Mouse (Mus musculus) bone marrow, adult 2 months (tissue): ENCODE measurements at regions not wholly inside any gene's neighbourhood (a gene's known extent, or its start where the extent isn't known, plus 50 kb on each side); places are given as distances from the start of the nearest gene placed in this dataset.
"Not testable (repeated sequence)": the region's sequence is repeated elsewhere in the genome, so short reads cannot be mapped to it uniquely, and the experiment has no call there.

Experiments used
- H3K27ac ChIP-seq: fragments of 200-500 bp; 2 replicates; pipeline ENCODE4 v1.5.1; 2012; ENCODE audit warnings: low read depth, mild to moderate bottlenecking, control low read depth, inconsistent platforms, low read length; ENCODE audit not compliant: control insufficient read depth, poor library complexity, insufficient read depth
- H3K4me1 ChIP-seq: fragments of 200-500 bp; 2 replicates; pipeline ENCODE4 v1.6.1; 2011; ENCODE audit warnings: low read length; ENCODE audit not compliant: control insufficient read depth, insufficient read depth
- H3K4me3 ChIP-seq: fragments of 200-500 bp; replicated peaks from 2 replicates; pipeline ENCODE3; 2011; ENCODE audit warnings: mild to moderate bottlenecking, low read depth, low read length, control low read depth; ENCODE audit not compliant: control insufficient read depth
- CTCF ChIP-seq: fragments of 200-500 bp; IDR thresholded peaks from 2 replicates; pipeline ENCODE4 v1.5.1; 2011; ENCODE audit warnings: low read length, control low read depth; ENCODE audit not compliant: control insufficient read depth, insufficient read depth
- POLR2A ChIP-seq: fragments of 200-500 bp; IDR thresholded peaks from 2 replicates; pipeline ENCODE4 v1.6.1; 2011; ENCODE audit warnings: low read depth, mild to moderate bottlenecking, control low read depth, low read length, borderline replicate concordance; ENCODE audit not compliant: control insufficient read depth
- WGBS: fragments of 180-500 bp; shearing (Covaris S2); methylation state at CpG from one replicate; pipeline ENCODE4 v1.1.7; 2018; 5-methylcytosine and 5-hydroxymethylcytosine counted together

DNA sequence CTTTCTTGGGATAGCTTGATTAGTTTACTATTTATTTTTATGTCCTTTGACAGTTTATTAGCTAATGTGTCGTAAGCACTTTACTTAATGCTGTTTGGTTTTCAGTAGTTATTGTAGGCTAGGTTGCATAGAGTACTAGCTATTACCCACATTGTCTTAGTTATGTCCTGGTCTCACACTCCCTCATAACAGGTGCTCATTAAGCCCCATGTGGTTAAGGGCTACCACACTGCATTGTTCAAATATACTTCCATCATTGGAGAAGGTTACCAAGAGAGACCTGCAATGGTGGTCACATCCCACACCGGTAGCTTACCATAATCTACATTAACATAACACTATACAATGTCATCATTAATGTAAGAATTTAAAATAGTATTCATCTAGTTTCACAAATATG is 153.3 kb downstream of the Lyplal1 start:
- H3K4me1 ChIP-seq: no peaks in the 10 kb centered on the region
- no peak overlapping the region for H3K4me3 ChIP-seq
- no peak overlapping the region for H3K27ac ChIP-seq
- WGBS: 79% methylated on average over 2 of the region's 2 CpGs
- no peak for TF ChIP-seq CTCF
- TF ChIP-seq POLR2A: no peak

DNA sequence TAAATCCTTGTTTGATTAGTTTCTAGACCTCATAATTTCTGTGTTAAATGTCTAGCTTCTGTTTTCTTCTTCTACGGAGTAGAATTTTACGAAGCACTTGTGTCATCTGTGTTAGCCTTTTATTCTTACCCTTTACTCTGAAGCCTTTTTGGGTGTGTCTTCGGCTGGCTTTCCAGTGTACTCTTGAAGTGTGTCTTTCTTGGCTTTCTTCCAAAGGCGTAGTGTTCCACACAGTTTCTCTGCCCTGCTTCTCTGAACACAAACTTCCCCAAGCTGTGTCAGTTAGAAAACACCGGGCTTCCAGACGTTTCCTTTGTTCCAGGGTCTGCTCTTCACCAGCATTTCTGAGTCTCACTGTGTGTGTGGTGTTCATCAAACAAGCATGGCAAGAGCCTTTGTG is 152.7 kb downstream of the Lyplal1 start:
- Histone ChIP-seq H3K4me3 (no peak overlapping the region), H3K4me1 (no peaks in the 10 kb centered on the region), H3K27ac (no peak overlapping the region)
- TF ChIP-seq CTCF (no peak), POLR2A (no peak)
- 68% methylated on average over 6 of the region's 6 CpGs for WGBS

DNA sequence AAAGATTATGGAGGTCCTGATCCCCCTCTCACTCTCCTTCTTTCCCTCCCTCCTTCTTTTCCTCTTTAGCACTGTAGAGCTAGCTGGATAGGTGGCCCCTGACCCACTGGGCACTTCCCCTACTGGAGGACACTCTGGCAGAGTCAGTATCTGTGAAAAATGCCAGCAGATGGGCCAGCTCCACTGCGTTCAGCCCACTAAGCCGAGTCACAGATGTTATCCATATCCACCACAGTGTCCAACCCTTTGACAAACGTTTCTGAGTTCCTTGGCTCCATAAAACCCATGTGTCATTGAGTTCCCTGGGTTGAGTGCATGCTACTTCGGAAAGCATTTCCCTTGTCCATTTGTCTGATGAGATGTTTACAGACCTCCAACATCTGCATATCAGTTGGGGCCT is 149.9 kb downstream of the Lyplal1 start:
- TF ChIP-seq POLR2A: no peak
- TF ChIP-seq CTCF: no peak
- H3K4me1 ChIP-seq: no peaks in the 10 kb centered on the region
- H3K27ac ChIP-seq: no peak overlapping the region
- H3K4me3 ChIP-seq: no peak overlapping the region
- 72% methylated on average over 4 of the region's 4 CpGs for WGBS

DNA sequence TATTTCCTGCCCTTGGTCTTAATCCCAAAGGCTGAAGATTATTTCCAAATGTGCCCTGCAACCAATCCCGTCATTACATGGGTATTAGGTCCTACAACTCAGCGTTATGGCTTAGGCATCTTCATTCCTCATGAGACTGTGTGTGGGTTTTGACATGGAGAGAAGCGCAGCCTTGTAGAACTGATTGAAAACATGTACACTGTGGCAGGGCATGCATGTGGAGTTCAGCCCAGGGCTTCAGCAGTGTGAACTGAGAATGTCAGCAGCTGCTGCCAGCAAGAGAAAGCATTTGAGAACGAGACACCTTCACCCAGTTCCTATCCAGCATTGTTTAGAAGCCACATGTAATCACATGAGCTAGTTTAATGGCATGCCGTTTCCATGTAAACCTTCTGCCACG is 149.3 kb downstream of the Lyplal1 start:
- 68% methylated on average over 6 of the region's 6 CpGs for WGBS
- H3K4me3 ChIP-seq: no peak overlapping the region
- no peak for TF ChIP-seq CTCF
- no peak for TF ChIP-seq POLR2A
- H3K27ac ChIP-seq: no peak overlapping the region
- no peaks in the 10 kb centered on the region for H3K4me1 ChIP-seq

DNA sequence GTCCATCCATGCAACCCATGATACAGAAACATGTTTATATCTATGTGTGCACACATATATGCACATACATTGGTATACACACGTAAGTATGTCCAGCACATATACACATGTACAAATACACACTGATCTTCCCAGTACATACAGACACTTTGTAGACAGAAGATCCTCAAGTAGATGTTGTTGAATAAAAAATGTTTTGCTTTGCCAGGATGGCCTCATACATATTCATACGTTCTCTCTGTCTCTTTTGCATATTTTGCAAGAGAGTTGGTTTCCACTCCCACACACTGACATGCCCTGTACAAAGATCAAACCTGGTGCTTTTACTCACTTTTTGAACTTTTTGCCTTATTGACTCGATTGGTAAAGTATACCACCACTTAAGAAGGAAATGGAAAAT is 148.5 kb downstream of the Lyplal1 start:
- no peak overlapping the region for H3K4me3 ChIP-seq
- no peak overlapping the region for H3K27ac ChIP-seq
- H3K4me1 ChIP-seq: no peaks in the 10 kb centered on the region
- 62% methylated on average over 3 of the region's 3 CpGs for WGBS
- TF ChIP-seq CTCF: no peak
- TF ChIP-seq POLR2A: no peak

DNA sequence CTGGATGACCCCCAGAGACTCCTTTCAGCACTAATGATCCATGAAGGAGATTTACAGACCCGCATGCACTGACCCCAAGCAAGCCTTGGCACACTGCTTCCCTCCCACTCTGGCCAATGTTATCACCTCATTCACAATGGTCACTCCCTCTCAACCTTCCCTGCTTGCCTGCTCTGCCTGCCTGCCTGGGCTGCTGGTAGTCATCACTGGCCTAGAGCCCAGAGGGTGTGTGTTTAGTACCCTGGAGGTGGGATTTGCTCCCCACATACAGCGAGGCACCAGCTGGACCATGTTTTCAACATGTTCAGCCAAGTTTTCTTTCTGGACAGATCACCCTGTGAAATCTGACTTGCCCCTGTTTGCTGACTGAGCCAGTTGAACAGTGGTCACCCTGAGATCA is 147.9 kb downstream of the Lyplal1 start:
- no peaks in the 10 kb centered on the region for H3K4me1 ChIP-seq
- H3K4me3 ChIP-seq: no peak overlapping the region
- no peak for TF ChIP-seq POLR2A
- TF ChIP-seq CTCF: no peak
- no peak overlapping the region for H3K27ac ChIP-seq
- WGBS: 56% methylated on average over 2 of the region's 2 CpGs

DNA sequence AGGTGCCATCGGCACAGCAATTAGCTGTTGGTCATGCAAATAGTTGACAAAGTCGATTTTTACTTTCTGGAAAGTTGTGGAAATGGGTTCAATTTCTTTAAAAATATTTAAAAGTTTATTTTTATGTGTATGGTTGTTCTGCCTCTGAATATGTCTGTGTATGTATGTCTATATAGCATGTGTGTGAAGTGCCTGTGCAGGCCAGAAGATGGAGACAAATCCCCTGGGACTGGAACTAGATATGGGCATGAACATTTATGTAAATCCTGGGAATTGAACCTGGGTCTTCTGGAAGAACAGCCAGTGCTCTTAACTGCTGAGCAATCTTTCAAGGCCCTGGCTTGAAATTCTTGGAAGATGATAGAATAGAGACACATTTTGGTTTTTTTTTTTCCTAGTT is 140.0 kb downstream of the Lyplal1 start:
- TF ChIP-seq POLR2A: no peak
- TF ChIP-seq CTCF: no peak
- 69% methylated on average over 2 of the region's 2 CpGs for WGBS
- H3K4me3 ChIP-seq: no peak overlapping the region
- H3K27ac ChIP-seq: no peak overlapping the region
- no peaks in the 10 kb centered on the region for H3K4me1 ChIP-seq

DNA sequence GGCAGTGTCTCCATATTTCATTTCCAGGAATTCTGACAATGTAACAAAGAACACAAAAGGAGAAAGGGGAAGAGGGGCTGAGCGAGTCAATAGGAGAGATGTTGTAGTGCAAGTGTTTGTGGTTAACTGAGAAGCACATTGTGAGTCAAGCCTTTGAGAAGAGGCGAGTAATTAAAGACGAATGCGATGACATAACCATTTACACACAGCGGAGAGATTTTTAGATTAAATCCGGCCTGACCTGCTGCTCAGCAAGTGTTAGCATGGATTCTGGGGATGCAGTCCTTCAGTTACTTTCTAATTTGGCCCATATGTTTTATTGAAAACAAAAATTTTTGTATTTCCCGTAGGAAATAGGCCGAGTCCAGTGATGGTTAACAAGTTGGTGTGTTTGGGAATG is 127.7 kb downstream of the Lyplal1 start:
- 78% methylated on average over 8 of the region's 8 CpGs for WGBS
- Histone ChIP-seq H3K27ac (no peak overlapping the region), H3K4me3 (no peak overlapping the region), H3K4me1 (no peaks in the 10 kb centered on the region)
- TF ChIP-seq CTCF: no peak
- no peak for TF ChIP-seq POLR2A

DNA sequence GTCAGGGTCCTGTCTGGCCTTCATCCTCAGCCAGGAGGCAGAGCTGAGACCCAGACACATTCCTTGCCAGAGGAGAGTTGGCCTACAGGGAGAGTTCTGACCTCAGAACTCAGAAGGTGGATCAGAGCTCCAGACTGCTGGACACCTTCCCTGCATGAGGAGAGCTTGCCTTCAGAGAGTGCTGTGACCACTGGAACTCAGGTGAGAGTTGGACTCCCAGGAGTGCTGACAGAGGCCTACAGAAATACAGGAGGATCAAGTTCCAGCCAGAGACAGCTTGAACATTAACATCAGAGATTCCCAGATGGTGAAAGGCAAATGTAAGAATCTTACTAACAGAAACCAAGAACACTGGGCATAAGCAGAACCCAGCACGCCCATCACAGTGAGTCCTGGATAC is 117.0 kb downstream of the Lyplal1 start:
- not testable (repeated sequence) for H3K4me3 ChIP-seq, H3K27ac ChIP-seq
- 78% methylated on average over 1 of the region's 1 CpGs for WGBS

DNA sequence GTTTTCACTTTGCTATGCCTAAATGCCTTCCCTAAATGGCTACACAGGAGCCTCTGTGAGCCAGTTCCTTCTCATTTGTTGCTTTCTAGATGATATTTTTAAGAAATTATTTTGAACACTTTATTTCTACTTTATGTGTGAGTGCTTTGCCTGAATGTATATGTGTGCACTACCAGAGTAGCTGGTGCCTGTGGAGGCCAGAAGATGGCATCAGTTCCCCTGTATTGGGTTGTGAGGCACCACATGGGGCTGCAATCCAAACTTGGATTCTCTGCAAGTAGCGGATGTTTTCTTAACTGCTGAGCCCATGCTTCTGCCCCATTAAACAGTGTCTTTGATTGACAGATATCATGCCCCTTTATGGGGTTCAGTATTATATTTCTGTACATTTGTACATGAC is 103.7 kb downstream of the Lyplal1 start:
- no peak overlapping the region for H3K4me3 ChIP-seq
- TF ChIP-seq CTCF (no peak), POLR2A (no peak)
- no peak overlapping the region for H3K27ac ChIP-seq
- WGBS: 78% methylated on average over 1 of the region's 1 CpGs
- H3K4me1 ChIP-seq: no peaks in the 10 kb centered on the region

More for the DNA sequence above, 117.0 kb downstream of the Lyplal1 start:
- H3K4me1 ChIP-seq: not testable (repeated sequence)

DNA sequence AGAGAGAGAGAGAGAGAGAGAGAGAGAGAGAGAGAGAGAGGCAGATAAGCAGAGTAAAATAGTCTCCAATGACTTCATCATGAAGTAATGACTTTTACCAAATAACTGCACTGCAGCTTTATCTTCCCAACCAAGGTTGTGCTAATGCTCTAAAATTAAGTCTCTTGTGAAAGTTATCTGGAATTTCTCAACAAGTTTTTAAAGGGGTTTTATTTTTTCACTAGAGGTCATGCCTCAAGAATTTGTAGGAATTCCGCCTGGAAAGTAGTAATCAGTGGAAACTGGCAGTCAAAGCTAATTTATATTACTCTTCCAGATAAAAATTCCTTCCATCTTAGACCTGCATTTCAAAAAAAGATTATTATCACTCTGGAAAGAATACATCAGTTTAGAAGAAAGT is 102.9 kb downstream of the Lyplal1 start:
- H3K4me3 ChIP-seq: no peak overlapping the region
- H3K27ac ChIP-seq: no peak overlapping the region
- no peaks in the 10 kb centered on the region for H3K4me1 ChIP-seq
- 81% methylated on average over 1 of the region's 1 CpGs for WGBS
- TF ChIP-seq POLR2A (no peak), CTCF (no peak)
